Mouse (Mus musculus): ENCODE measurements around the gene Rtn1.

Gene Rtn1

GRCm38 (mm10) chr12:72374823-72375225, 34.0 kb downstream of the Rtn1 start:
- peak; percentile 19 for DNase-seq (ENCODE audit: low read depth, low spot score)

- DNase-seq (ENCODE audit: low read depth, low spot score): no peak
These were observed 34.8 kb downstream of the Rtn1 start for GRCm38 (mm10) chr12:72373916-72374615.

GRCm38 (mm10) chr12:72370081-72370480, 38.8 kb downstream of the Rtn1 start:
- no peak for DNase-seq (ENCODE audit: low read depth, low spot score)

GRCm38 (mm10) chr12:72366763-72367162, 42.1 kb downstream of the Rtn1 start:
- DNase-seq (ENCODE audit: low read depth, low spot score): no peak

GRCm38 (mm10) chr12:72366104-72366437, 42.8 kb downstream of the Rtn1 start:
- DNase-seq (ENCODE audit: low read depth, low spot score): no peak

GRCm38 (mm10) chr12:72365231-72366103, 43.4 kb downstream of the Rtn1 start:
- DNase-seq (ENCODE audit: low read depth, low spot score): no peak

GRCm38 (mm10) chr12:72364543-72364942, 44.3 kb downstream of the Rtn1 start:
- no peak for DNase-seq (ENCODE audit: low read depth, low spot score)

GRCm38 (mm10) chr12:72361701-72362354, 47.0 kb downstream of the Rtn1 start:
- no peak for DNase-seq (ENCODE audit: low read depth, low spot score)

- no peak for DNase-seq (ENCODE audit: low read depth, low spot score)
These were observed 47.8 kb downstream of the Rtn1 start for GRCm38 (mm10) chr12:72360926-72361615.

- no peak for DNase-seq (ENCODE audit: low read depth, low spot score)
These were observed 49.0 kb downstream of the Rtn1 start for GRCm38 (mm10) chr12:72359903-72360302.

- no peak for DNase-seq (ENCODE audit: low read depth, low spot score)
These were observed 51.0 kb downstream of the Rtn1 start for GRCm38 (mm10) chr12:72357667-72358420.

GRCm38 (mm10) chr12:72354241-72354640, 54.6 kb downstream of the Rtn1 start:
- no peak for DNase-seq (ENCODE audit: low read depth, low spot score)

GRCm38 (mm10) chr12:72353506-72353905, 55.3 kb downstream of the Rtn1 start:
- no peak for DNase-seq (ENCODE audit: low read depth, low spot score)

- no peak for DNase-seq (ENCODE audit: low read depth, low spot score)
These were observed 60.3 kb downstream of the Rtn1 start for GRCm38 (mm10) chr12:72348508-72348907.

GRCm38 (mm10) chr12:72347184-72347583, 61.7 kb downstream of the Rtn1 start:
- no peak for DNase-seq (ENCODE audit: low read depth, low spot score)

GRCm38 (mm10) chr12:72343639-72344038, 65.2 kb downstream of the Rtn1 start:
- no peak for DNase-seq (ENCODE audit: low read depth, low spot score)

- DNase-seq (ENCODE audit: low read depth, low spot score): no peak
These were observed 72.8 kb downstream of the Rtn1 start for GRCm38 (mm10) chr12:72336009-72336408.

GRCm38 (mm10) chr12:72332488-72333013, 76.3 kb downstream of the Rtn1 start:
- no peak for DNase-seq (ENCODE audit: low read depth, low spot score)

GRCm38 (mm10) chr12:72331912-72332487, 76.9 kb downstream of the Rtn1 start:
- no peak for DNase-seq (ENCODE audit: low read depth, low spot score)

GRCm38 (mm10) chr12:72326087-72326486, 82.8 kb downstream of the Rtn1 start:
- no peak for DNase-seq (ENCODE audit: low read depth, low spot score)

Data from retina, postnatal 7 days (tissue).